Mouse (Mus musculus) lung, embryonic 14.5 days (tissue): ENCODE measurements around the gene Gpbp1. TPM values are rescaled to one million over a fixed set of nuclear protein-coding genes. Genes with fewer than 3 reads are reported as not detected.
A peak's percentile ranks its signal among the peaks of the same experiment; 100 is the strongest.

Experiments used
- ATAC-seq: fragments of 200-750 bp; cut with Nextera tagmentation; 2 replicates; pipeline ENCODE4 v1.8.0; 2017; ENCODE audit warnings: mild to moderate bottlenecking, moderate TSS enrichment, moderate library complexity; ENCODE audit not compliant: insufficient read depth
- DNase-seq: peaks from one replicate; pipeline ENCODE4 v3.0.0-alpha.2; 2015
- H3K27ac ChIP-seq: fragments of 300-500 bp; sonication (generic); 2 replicates; pipeline ENCODE4 v1.5.1; 2014; ENCODE audit warnings: low read depth, mild to moderate bottlenecking, moderate library complexity
- H3K27me3 ChIP-seq: fragments of 300-500 bp; sonication (generic); 2 replicates; pipeline ENCODE4 v1.6.1; 2014; ENCODE audit warnings: low read length, control low read depth; ENCODE audit not compliant: insufficient read depth
- H3K36me3 ChIP-seq: fragments of 300-500 bp; sonication (generic); 2 replicates; pipeline ENCODE4 v1.6.1; 2014; ENCODE audit warnings: control low read depth; ENCODE audit not compliant: insufficient read depth
- H3K4me1 ChIP-seq: fragments of 300-500 bp; sonication (generic); 2 replicates; pipeline ENCODE4 v1.6.1; 2014; ENCODE audit warnings: antibody characterized with exemption, control low read depth; ENCODE audit not compliant: insufficient read depth
- H3K4me2 ChIP-seq: fragments of 300-500 bp; sonication (generic); 2 replicates; pipeline ENCODE4 v1.6.1; 2014; ENCODE audit warnings: mild to moderate bottlenecking
- H3K4me3 ChIP-seq: fragments of 300-500 bp; sonication (generic); 2 replicates; pipeline ENCODE4 v1.5.1; 2014; ENCODE audit warnings: low read depth, low read length
- H3K9ac ChIP-seq: fragments of 300-500 bp; sonication (generic); 2 replicates; pipeline ENCODE4 v1.6.1; 2014
- H3K9me3 ChIP-seq: fragments of 300-500 bp; sonication (generic); 2 replicates; pipeline ENCODE4 v1.6.1; 2016; ENCODE audit warnings: low read depth, low read length, control low read depth
- CTCF ChIP-seq: IDR thresholded peaks from 2 replicates; pipeline ENCODE4 v1.5.1; 2016; ENCODE audit warnings: antibody characterized with exemption, low read depth
- WGBS: fragments of 180-500 bp; shearing (Covaris S2); extraction: QIAGEN DNeasy Blood & Tissue Kit; methylation state at CpG from one replicate; pipeline ENCODE4 v1.1.7; 2014; 5-methylcytosine and 5-hydroxymethylcytosine counted together
- polyA plus RNA-seq: library from polyadenylated mRNA; unstranded; fragments of >200 nt; fragmentation: Nextera tagmentation; extraction: Ambion mirVana; gene quantifications from 2 replicates; pipeline ENCODE4 v1.2.1, GENCODE M21; 2014

Gene Gpbp1
- polyA plus RNA-seq, 1 experiment from 2014 or later: 92.2 TPM

DNA sequence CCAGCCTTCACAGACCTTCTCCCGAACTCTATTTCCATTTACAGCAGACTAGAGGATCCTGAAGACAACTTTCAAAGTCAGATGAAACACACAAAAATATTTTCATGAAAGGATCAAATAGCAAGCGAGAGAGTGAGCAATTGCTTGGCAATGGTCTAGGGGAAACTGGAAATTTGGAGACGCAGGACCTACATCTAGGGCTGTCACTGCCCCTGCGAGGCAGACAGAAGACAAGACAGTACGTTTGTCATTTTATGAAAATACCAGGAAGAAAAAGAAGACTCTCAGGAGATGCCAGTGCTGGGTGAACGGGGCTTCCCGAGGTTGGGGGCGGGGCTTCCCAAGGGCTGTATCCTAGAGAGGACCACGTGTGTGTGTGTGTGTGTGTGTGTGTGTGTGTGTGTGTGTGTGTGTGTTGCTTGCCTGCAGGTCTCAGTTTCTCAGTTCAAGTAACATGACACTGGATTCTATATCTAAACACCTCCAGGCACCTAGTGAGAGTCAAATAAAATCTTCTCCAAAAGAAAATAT lies 83.0 kb downstream of the Gpbp1 start:
- no peaks in the 10 kb centered on the region for H3K36me3 ChIP-seq
- peak; percentile 55 for ATAC-seq
- peak; percentile 66 for DNase-seq
- no peaks in the 10 kb centered on the region for H3K27me3 ChIP-seq
- H3K4me1 ChIP-seq: peaks cover 4% of the 10 kb centered on the region; the same call in 1 of the 2 replicates
- H3K4me2 ChIP-seq: no peak overlapping the region
- H3K9ac ChIP-seq: no peak overlapping the region
- peak; percentile 15; the same call in 1 of the 2 replicates for TF ChIP-seq CTCF
- 23% methylated on average over 8 of the region's 9 CpGs for WGBS
- no peaks in the 10 kb centered on the region for H3K9me3 ChIP-seq
- H3K27ac ChIP-seq: peak overlapping the region; percentile 65; the same call in 1 of the 2 replicates
- no peak overlapping the region for H3K4me3 ChIP-seq

DNA sequence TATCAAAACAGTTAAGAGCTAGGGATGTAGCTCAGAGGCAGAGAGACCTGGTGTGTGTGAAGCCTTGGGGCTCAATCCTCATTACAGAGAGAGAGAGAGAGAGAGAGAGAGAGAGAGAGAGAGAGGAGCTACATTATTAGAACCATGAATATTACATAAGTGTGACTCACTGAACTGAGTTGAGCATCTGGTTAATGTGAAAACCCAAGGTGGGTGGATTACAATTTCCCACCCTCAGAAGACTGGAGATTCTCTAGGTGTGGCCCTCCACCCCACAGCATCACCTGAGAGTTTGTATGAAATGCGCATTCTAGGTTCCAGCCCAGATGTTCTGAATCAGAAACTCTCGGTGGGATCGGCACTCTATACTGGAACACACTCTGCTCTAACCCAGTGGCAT lies 84.0 kb downstream of the Gpbp1 start:
- Histone ChIP-seq H3K36me3 (no peaks in the 10 kb centered on the region), H3K9me3 (no peaks in the 10 kb centered on the region), H3K4me1 (peaks cover 4% of the 10 kb centered on the region; the same call in 1 of the 2 replicates), H3K4me3 (no peak overlapping the region), H3K27ac (no peak overlapping the region), H3K4me2 (no peak overlapping the region), H3K9ac (no peak overlapping the region), H3K27me3 (no peaks in the 10 kb centered on the region)
- ATAC-seq: no peak
- DNase-seq: no peak
- 84% methylated on average over 3 of the region's 3 CpGs for WGBS
- no peak for TF ChIP-seq CTCF

DNA sequence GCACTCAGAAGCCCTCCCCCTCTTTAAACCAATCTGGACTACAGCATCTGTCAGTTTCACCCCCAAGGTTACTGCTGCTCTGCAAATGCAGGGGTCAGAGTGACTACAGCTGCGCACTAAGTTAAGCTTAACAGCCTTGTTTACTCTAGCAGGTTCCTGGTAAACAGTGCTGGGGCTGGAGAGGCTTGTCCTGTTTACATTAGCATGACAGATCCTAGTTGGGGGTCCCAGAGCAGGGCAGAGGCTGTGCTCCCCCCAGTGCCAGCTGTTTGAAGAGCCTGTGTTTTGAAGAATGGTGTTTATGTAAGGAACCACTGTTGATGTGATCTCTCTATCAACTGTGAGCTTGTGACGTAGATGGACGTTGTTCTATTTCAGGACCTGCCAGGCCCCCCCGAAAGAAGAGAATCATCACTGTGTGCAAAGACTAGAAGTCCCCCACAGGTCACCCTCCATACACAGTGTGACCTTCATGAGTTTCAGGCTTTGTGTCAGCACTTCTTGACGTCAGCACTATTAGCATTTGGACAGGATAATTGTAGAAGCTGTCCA lies 92.2 kb downstream of the Gpbp1 start:
- peak; percentile 97 for ATAC-seq
- Histone ChIP-seq H3K4me3 (no peak overlapping the region), H3K4me2 (peak overlapping the region; percentile 21; the same call in 1 of the 2 replicates), H3K27me3 (no peaks in the 10 kb centered on the region), H3K9ac (no peak overlapping the region), H3K4me1 (peaks cover 9% of the 10 kb centered on the region; the same call in 1 of the 2 replicates), H3K9me3 (no peaks in the 10 kb centered on the region), H3K36me3 (no peaks in the 10 kb centered on the region), H3K27ac (peak overlapping the region; percentile 63)
- no peak for TF ChIP-seq CTCF
- peak; percentile 90 for DNase-seq
- WGBS: 5% methylated on average over 5 of the region's 5 CpGs

DNA sequence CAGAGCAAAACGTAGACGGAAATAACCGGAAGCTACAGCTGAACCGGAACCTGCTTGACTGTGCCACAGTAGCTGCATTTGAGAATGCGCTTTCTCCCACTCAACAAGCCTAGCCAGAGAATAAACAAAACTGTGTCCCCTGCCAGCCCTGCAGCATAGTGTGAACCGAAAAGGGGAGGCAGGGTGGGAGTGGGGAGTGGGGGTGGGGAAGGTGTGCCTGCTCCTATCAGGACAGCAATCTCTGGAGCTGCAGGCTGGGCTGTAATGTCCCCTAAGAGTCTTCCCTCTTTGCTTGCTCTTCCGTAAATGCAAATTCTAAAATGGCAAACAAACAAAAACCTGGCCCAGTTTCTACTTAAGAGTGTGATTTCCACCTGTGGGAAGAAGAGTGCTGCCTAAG lies 92.8 kb downstream of the Gpbp1 start:
- Histone ChIP-seq H3K27ac (peak overlapping the region; percentile 63), H3K4me3 (no peak overlapping the region), H3K4me2 (peak overlapping the region; percentile 21; the same call in 1 of the 2 replicates), H3K27me3 (no peaks in the 10 kb centered on the region), H3K9me3 (no peaks in the 10 kb centered on the region), H3K9ac (no peak overlapping the region), H3K36me3 (no peaks in the 10 kb centered on the region), H3K4me1 (peaks cover 9% of the 10 kb centered on the region; the same call in 1 of the 2 replicates)
- 12% methylated on average over 7 of the region's 7 CpGs for WGBS
- TF ChIP-seq CTCF: no peak
- ATAC-seq (peak; percentile 32), DNase-seq (peak; percentile 68)

DNA sequence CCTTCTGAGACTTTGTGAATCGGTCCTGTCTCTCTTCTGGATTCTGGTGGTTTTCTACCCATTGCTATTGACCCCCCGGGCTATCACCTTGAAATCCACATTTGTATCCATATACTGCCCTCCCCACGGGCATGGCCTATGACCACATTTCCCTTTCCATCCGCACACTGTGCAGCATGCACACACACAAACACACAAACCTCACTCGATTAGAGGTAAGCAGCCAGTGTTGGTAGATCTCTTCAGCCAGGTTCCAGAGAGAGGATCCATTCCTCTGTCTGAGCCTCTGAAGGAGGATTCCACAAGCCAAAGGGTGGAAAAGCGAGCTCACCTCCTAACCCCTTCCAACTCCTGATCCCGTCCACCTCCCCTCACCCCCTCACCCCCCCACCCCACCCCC lies 94.4 kb downstream of the Gpbp1 start:
- Histone ChIP-seq H3K36me3 (no peaks in the 10 kb centered on the region), H3K9ac (no peak overlapping the region), H3K27me3 (no peaks in the 10 kb centered on the region), H3K4me1 (peaks cover 9% of the 10 kb centered on the region; the same call in 1 of the 2 replicates), H3K4me2 (no peak overlapping the region), H3K4me3 (no peak overlapping the region), H3K27ac (peak overlapping the region; percentile 18; the same call in 1 of the 2 replicates), H3K9me3 (no peaks in the 10 kb centered on the region)
- DNase-seq: no peak
- ATAC-seq: no peak
- no peak for TF ChIP-seq CTCF
- WGBS: 85% methylated on average over 7 of the region's 7 CpGs

DNA sequence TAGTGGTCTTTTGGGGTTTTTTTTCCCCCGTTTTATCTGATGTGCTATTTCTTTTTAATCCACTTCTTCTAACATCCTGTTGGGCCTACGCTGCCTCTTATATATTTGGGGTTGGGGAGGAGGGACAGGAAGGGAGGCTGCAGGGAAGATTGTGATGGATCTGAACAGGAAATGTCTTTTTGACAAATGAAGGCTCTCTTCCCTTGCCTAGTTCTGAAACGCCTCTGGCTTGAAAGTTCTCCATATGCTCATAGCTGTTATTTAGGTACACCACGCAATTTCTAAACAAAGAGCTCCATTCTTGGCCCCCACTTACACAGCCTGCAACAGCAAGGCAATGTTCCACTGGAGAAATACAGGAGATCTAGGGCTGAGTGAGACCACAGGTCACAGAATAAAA lies 95.0 kb downstream of the Gpbp1 start:
- Histone ChIP-seq H3K4me1 (peaks cover 9% of the 10 kb centered on the region; the same call in 1 of the 2 replicates), H3K9ac (no peak overlapping the region), H3K4me2 (no peak overlapping the region), H3K9me3 (no peaks in the 10 kb centered on the region), H3K36me3 (no peaks in the 10 kb centered on the region), H3K27me3 (no peaks in the 10 kb centered on the region), H3K4me3 (no peak overlapping the region), H3K27ac (no peak overlapping the region; the same call in 1 of the 2 replicates)
- 34% methylated on average over 4 of the region's 4 CpGs for WGBS
- no peak for ATAC-seq
- TF ChIP-seq CTCF: no peak
- DNase-seq: peak; percentile 68

DNA sequence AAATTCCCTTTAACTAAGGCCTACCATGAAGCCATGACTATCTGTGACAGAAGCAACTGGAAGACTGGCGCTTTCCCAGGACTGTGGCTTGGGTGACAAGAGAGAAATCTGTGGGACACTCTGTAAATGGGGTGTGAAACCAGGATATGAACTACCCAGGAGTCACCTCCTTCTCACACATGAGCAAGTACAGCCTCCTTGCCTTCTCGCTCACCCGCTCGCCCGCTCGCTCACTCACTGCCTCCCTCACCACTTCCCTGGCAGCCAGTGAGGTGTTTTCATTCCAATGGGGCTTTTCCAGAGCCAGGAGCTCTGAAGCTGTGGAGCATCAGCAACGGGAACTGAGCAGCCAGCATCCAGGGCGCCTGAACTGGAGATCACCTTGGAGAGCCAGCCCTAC lies 95.6 kb downstream of the Gpbp1 start:
- H3K4me1 ChIP-seq: peaks cover 9% of the 10 kb centered on the region; the same call in 1 of the 2 replicates
- DNase-seq (no peak), ATAC-seq (no peak)
- no peak for TF ChIP-seq CTCF
- H3K4me2 ChIP-seq: no peak overlapping the region
- no peak overlapping the region for H3K9ac ChIP-seq
- H3K4me3 ChIP-seq: no peak overlapping the region
- H3K27ac ChIP-seq: no peak overlapping the region
- no peaks in the 10 kb centered on the region for H3K27me3 ChIP-seq
- WGBS: 61% methylated on average over 8 of the region's 8 CpGs
- no peaks in the 10 kb centered on the region for H3K9me3 ChIP-seq
- no peaks in the 10 kb centered on the region for H3K36me3 ChIP-seq
